In the genomic region with DNA sequence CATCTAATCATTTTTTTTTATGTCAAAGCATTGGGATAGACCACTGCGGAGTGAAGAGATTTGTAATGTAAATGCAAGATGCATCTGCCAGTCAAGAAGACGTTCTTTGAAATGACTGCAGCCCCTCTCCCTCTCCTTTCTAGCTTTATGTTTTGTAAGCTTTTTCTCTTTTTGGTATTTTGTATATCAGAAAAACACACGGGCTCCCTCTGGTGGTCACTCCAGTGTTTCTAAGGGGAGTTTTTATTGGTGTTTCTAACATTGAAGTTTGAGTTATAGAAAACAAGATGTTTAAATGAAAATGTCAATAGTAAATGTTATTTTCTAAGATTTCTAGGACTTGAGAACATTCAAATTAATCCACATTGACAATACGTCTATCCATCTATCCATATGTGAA, we compare ENCODE assay signal across 10 mouse cellular contexts.
A peak's percentile ranks its signal among the peaks of the same experiment; 100 is the strongest.
DNase-seq lines count a peak whose midpoint lies in the region; ATAC-seq and TF ChIP-seq lines count a peak whose summit lies in the region.
"Had no signal": no experiment of that assay in that cellular context is flagged by ENCODE, and none has a peak within 500 bp of the region (broad histone marks: within the 10 kb centered on the region; RNA-seq: fewer than 3 reads in every experiment).

No protein-coding gene starts in this region.

- H3K27me3 ChIP-seq in forebrain, embryonic 10.5 days (ENCODE audit: poor library complexity, severe bottlenecking): no peaks in the 10 kb centered on the region
- H3K27me3 ChIP-seq in forebrain, embryonic 15.5 days: no peaks in the 10 kb centered on the region
- no peaks in the 10 kb centered on the region for H3K27me3 ChIP-seq in lung, embryonic 14.5 days (ENCODE audit: insufficient read depth, low read length)
- H3K27me3 ChIP-seq in stomach, postnatal 0 days (ENCODE audit: control insufficient read depth, insufficient read depth, low read length): no peaks in the 10 kb centered on the region
- H3K27me3 ChIP-seq: neural tube, embryonic 12.5 days had no signal

- no peak overlapping the region for H3K27ac ChIP-seq in forebrain, embryonic 10.5 days
- H3K27ac ChIP-seq in forebrain, embryonic 15.5 days (replicated peaks): no peak overlapping the region
- no peak overlapping the region for H3K27ac ChIP-seq in lung, embryonic 14.5 days (ENCODE audit: low read depth)
- no peak overlapping the region for H3K27ac ChIP-seq in stomach, postnatal 0 days (replicated peaks)
- H3K27ac ChIP-seq: neural tube, embryonic 12.5 days had no signal

- H3K9ac ChIP-seq in forebrain, embryonic 15.5 days (replicated peaks): no peak overlapping the region
- no peak overlapping the region for H3K9ac ChIP-seq in lung, embryonic 14.5 days
- H3K9ac ChIP-seq in stomach, postnatal 0 days (ENCODE audit: low read length): no peak overlapping the region
- H3K9ac ChIP-seq: neural tube, embryonic 12.5 days had no signal

- WGBS in forebrain, embryonic 10.5 days: 33% methylated on average over 4 of the region's 4 CpGs
- 14% methylated on average over 4 of the region's 4 CpGs for WGBS in forebrain, embryonic 15.5 days
- WGBS in lung, embryonic 14.5 days: 27% methylated on average over 4 of the region's 4 CpGs
- WGBS in stomach, postnatal 0 days: 26% methylated on average over 4 of the region's 4 CpGs

- peak; percentile 71 for TF ChIP-seq CTCF in lung, embryonic 14.5 days (IDR thresholded peaks at IDR 0.05; ENCODE audit: low read depth)
- TF ChIP-seq CTCF in stomach, postnatal 0 days (IDR thresholded peaks at IDR 0.05; ENCODE audit: low read depth): peak; percentile 83

- H3K9me3 ChIP-seq in forebrain, embryonic 10.5 days: no peaks in the 10 kb centered on the region
- H3K9me3 ChIP-seq in forebrain, embryonic 15.5 days: no peaks in the 10 kb centered on the region
- H3K9me3 ChIP-seq in lung, embryonic 14.5 days (ENCODE audit: low read depth, low read length): no peaks in the 10 kb centered on the region
- no peaks in the 10 kb centered on the region for H3K9me3 ChIP-seq in stomach, postnatal 0 days (ENCODE audit: control insufficient read depth, low read length)
- H3K9me3 ChIP-seq: G1E; neural tube, embryonic 12.5 days had no signal

- DNase-seq in forebrain, embryonic 10.5 days (ENCODE audit: extremely low spot score, low spot score): peak; percentile 46
- DNase-seq in right cerebral cortex, adult 18-20 months: peak; percentile 56
- DNase-seq in right cerebral cortex, postnatal 36 days (ENCODE audit: low spot score in 2 of 2): no peak
- DNase-seq in cerebellum, postnatal 25 days: peak; percentile 63 to 83
- DNase-seq in kidney, adult 9 months: peak; percentile 66
- peak; percentile 92 for DNase-seq in lung, embryonic 14.5 days
- DNase-seq in stomach, postnatal 0 days (ENCODE audit: low spot score): peak; percentile 58

- TF ChIP-seq EP300 in stomach, postnatal 0 days (optimal IDR thresholded peaks at IDR 0.05): no peak

- H3K4me2 ChIP-seq in forebrain, embryonic 15.5 days (replicated peaks): no peak overlapping the region
- no peak overlapping the region for H3K4me2 ChIP-seq in lung, embryonic 14.5 days
- no peak overlapping the region for H3K4me2 ChIP-seq in stomach, postnatal 0 days (replicated peaks; ENCODE audit: low read depth)
- H3K4me2 ChIP-seq: neural tube, embryonic 12.5 days had no signal

- no peak overlapping the region for H3K4me3 ChIP-seq in forebrain, embryonic 10.5 days
- H3K4me3 ChIP-seq in forebrain, embryonic 15.5 days: no peak overlapping the region
- no peak overlapping the region for H3K4me3 ChIP-seq in lung, embryonic 14.5 days (ENCODE audit: low read depth, low read length)
- no peak overlapping the region for H3K4me3 ChIP-seq in stomach, postnatal 0 days (ENCODE audit: low read depth, low read length)
- H3K4me3 ChIP-seq: neural tube, embryonic 12.5 days had no signal

- H3K4me1 ChIP-seq in forebrain, embryonic 10.5 days: peaks cover 14% of the 10 kb centered on the region
- H3K4me1 ChIP-seq in forebrain, embryonic 15.5 days: peaks cover 8% of the 10 kb centered on the region
- H3K4me1 ChIP-seq in lung, embryonic 14.5 days (ENCODE audit: insufficient read depth): peaks cover 16% of the 10 kb centered on the region
- no peaks in the 10 kb centered on the region for H3K4me1 ChIP-seq in stomach, postnatal 0 days (replicated peaks; ENCODE audit: control insufficient read depth, insufficient read depth)

- ATAC-seq in forebrain, embryonic 15.5 days (replicated peaks): no peak
- ATAC-seq in lung, embryonic 14.5 days (ENCODE audit: insufficient read depth): no peak
- ATAC-seq in stomach, postnatal 0 days (ENCODE audit: low FRiP score, low TSS enrichment): no peak

- no peaks in the 10 kb centered on the region for H3K36me3 ChIP-seq in forebrain, embryonic 10.5 days (replicated peaks)
- no peaks in the 10 kb centered on the region for H3K36me3 ChIP-seq in forebrain, embryonic 15.5 days
- H3K36me3 ChIP-seq in lung, embryonic 14.5 days (ENCODE audit: insufficient read depth): no peaks in the 10 kb centered on the region
- no peaks in the 10 kb centered on the region for H3K36me3 ChIP-seq in stomach, postnatal 0 days (ENCODE audit: control insufficient read depth, insufficient read depth, low read length)
- H3K36me3 ChIP-seq: G1E; neural tube, embryonic 12.5 days had no signal

Comparison
In these comparisons a context has a peak if more than half of its experiments do, and no peak if none do; other contexts are left out.
1. DNase-seq: peak in forebrain, embryonic 10.5 days (single experiment), right cerebral cortex, adult 18-20 months (single experiment), cerebellum, postnatal 25 days (2 of 2), kidney, adult 9 months (single experiment), lung, embryonic 14.5 days (single experiment) and stomach, postnatal 0 days (single experiment); none in right cerebral cortex, postnatal 36 days (0 of 2).